Mouse (Mus musculus): ENCODE measurements around the gene Aes. TPM values are rescaled to one million over a fixed set of nuclear protein-coding genes. Genes with fewer than 3 reads are reported as not detected.

Gene Aes
- polyA plus RNA-seq, 1 experiment from 2014 or later: 504 TPM

DNA sequence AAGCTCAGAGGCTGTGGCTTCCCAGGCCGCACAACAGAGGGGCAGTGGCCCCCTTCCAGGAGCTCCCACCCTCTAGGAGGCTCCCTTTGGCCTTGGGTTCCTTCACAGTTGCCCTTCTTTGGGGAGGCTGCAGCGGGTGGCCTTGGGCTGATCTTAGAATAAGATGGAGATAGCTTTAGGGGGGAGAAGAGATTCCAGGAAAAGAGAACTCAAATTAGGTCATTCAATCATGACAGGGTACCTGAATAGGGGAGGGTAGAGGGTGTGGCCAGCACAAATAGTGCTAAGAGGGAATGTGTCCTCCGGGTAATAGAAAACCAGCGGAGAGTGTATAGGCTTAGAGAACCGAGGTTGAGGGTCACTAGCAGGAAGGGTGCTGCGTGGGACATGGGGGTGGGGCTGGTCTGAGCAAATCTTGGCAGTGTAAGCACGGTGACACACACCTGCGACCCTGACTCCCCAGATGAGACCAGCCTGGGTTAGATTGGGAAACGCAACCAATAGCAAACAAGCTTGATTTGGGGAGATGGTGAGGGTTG is 12.9 kb downstream of the Aes start:
- no peak overlapping the region for H3K9ac ChIP-seq
- H3K36me3 ChIP-seq: no peaks in the 10 kb centered on the region
- peaks cover 65% of the 10 kb centered on the region for H3K27me3 ChIP-seq
- H3K9me3 ChIP-seq (replicated peaks): no peaks in the 10 kb centered on the region
- under 1% methylated on average over 9 of the region's 9 CpGs for WGBS
- peak; percentile 3 for ATAC-seq (ENCODE audit: low FRiP score)
- peak overlapping the region; percentile 62 for H3K27ac ChIP-seq
- H3K4me1 ChIP-seq: peaks cover 67% of the 10 kb centered on the region
- H3K4me2 ChIP-seq (replicated peaks): peak overlapping the region; percentile 63
- peak overlapping the region; percentile 17; the same call in 1 of the 2 replicates for H3K4me3 ChIP-seq

GRCm38 (mm10) chr10:81572975-81573374 is 13.7 kb downstream of the Aes start:
- 9% methylated on average over 9 of the region's 9 CpGs for WGBS
- Histone ChIP-seq H3K27me3 (peaks cover 65% of the 10 kb centered on the region), H3K9me3 (replicated peaks) (no peaks in the 10 kb centered on the region), H3K4me2 (replicated peaks) (0 out of 2 replicates have a peak overlapping the region, but pooled peaks have one; percentile 63), H3K4me3 (no peak overlapping the region), H3K36me3 (no peaks in the 10 kb centered on the region), H3K4me1 (peaks cover 67% of the 10 kb centered on the region), H3K27ac (no peak overlapping the region), H3K9ac (no peak overlapping the region)
- no peak for ATAC-seq (ENCODE audit: low FRiP score)

- peak within 1 kb of the TSS; percentile 48; the same call in 1 of the 2 replicates for H3K27ac ChIP-seq
- no peak for ATAC-seq (ENCODE audit: low FRiP score)
- H3K4me1 ChIP-seq: peaks cover 54% of the 10 kb centered on the region
- H3K9ac ChIP-seq: peak within 1 kb of the TSS; percentile 69
- peak within 1 kb of the TSS; percentile 77 for H3K4me2 ChIP-seq (replicated peaks)
- peak within 1 kb of the TSS; percentile 51 for H3K4me3 ChIP-seq
- peaks cover 74% of the 10 kb centered on the region for H3K27me3 ChIP-seq
- no peaks in the 10 kb centered on the region for H3K36me3 ChIP-seq
- no peaks in the 10 kb centered on the region for H3K9me3 ChIP-seq (replicated peaks)
- 20% methylated on average over 10 of the region's 10 CpGs for WGBS
Observed at GRCm38 (mm10) chr10:81574081-81575056, 15.1 kb downstream of the Aes start, which contains the start of gene Tle2. Gene Tle2 (plus strand): TSS chr10:81574561.

GRCm38 (mm10) chr10:81575208-81575631 is 15.9 kb downstream of the Aes start:
- no peak for ATAC-seq (ENCODE audit: low FRiP score)
- Histone ChIP-seq H3K4me2 (replicated peaks) (peak overlapping the region; percentile 77), H3K9me3 (replicated peaks) (no peaks in the 10 kb centered on the region), H3K9ac (peak overlapping the region; percentile 69), H3K27ac (peak overlapping the region; percentile 48; the same call in 1 of the 2 replicates), H3K4me1 (peaks cover 47% of the 10 kb centered on the region), H3K27me3 (peaks cover 78% of the 10 kb centered on the region), H3K36me3 (no peaks in the 10 kb centered on the region), H3K4me3 (peak overlapping the region; percentile 51)
- WGBS: under 1% methylated on average over 29 of the region's 30 CpGs

- H3K27ac ChIP-seq: peak overlapping the region; percentile 48; the same call in 1 of the 2 replicates
- under 1% methylated on average over 6 of the region's 6 CpGs for WGBS
- peak overlapping the region; percentile 77 for H3K4me2 ChIP-seq (replicated peaks)
- H3K4me3 ChIP-seq: peak overlapping the region; percentile 51
- peaks cover 83% of the 10 kb centered on the region for H3K27me3 ChIP-seq
- no peaks in the 10 kb centered on the region for H3K36me3 ChIP-seq
- H3K9ac ChIP-seq: peak overlapping the region; percentile 69
- H3K4me1 ChIP-seq: peaks cover 47% of the 10 kb centered on the region
- no peak for ATAC-seq (ENCODE audit: low FRiP score)
- no peaks in the 10 kb centered on the region for H3K9me3 ChIP-seq (replicated peaks)
Observed at GRCm38 (mm10) chr10:81575695-81576094, 16.4 kb downstream of the Aes start.

- H3K36me3 ChIP-seq: no peaks in the 10 kb centered on the region
- no peak overlapping the region for H3K4me3 ChIP-seq
- peak overlapping the region; percentile 32 for H3K9ac ChIP-seq
- peaks cover 42% of the 10 kb centered on the region for H3K4me1 ChIP-seq
- no peak overlapping the region for H3K4me2 ChIP-seq (replicated peaks)
- no peak for ATAC-seq (ENCODE audit: low FRiP score)
- WGBS: 73% methylated on average over 4 of the region's 4 CpGs
- H3K27ac ChIP-seq: no peak overlapping the region
- H3K9me3 ChIP-seq (replicated peaks): no peaks in the 10 kb centered on the region
- peaks cover 85% of the 10 kb centered on the region for H3K27me3 ChIP-seq
Observed at GRCm38 (mm10) chr10:81579967-81580366, 20.7 kb downstream of the Aes start.

GRCm38 (mm10) chr10:81580441-81581070 is 21.3 kb downstream of the Aes start:
- Histone ChIP-seq H3K4me1 (peaks cover 36% of the 10 kb centered on the region), H3K4me2 (replicated peaks) (no peak overlapping the region), H3K27ac (no peak overlapping the region), H3K9me3 (replicated peaks) (no peaks in the 10 kb centered on the region), H3K9ac (peak overlapping the region; percentile 32), H3K27me3 (peaks cover 83% of the 10 kb centered on the region), H3K4me3 (no peak overlapping the region), H3K36me3 (no peaks in the 10 kb centered on the region)
- 55% methylated on average over 24 of the region's 25 CpGs for WGBS
- ATAC-seq (ENCODE audit: low FRiP score): no peak

- Histone ChIP-seq H3K9me3 (replicated peaks) (no peaks in the 10 kb centered on the region), H3K4me1 (peaks cover 29% of the 10 kb centered on the region), H3K36me3 (peaks cover 6% of the 10 kb centered on the region; the same call in 1 of the 2 replicates), H3K27ac (no peak overlapping the region), H3K27me3 (peaks cover 79% of the 10 kb centered on the region), H3K4me2 (replicated peaks) (no peak overlapping the region), H3K9ac (no peak overlapping the region), H3K4me3 (no peak overlapping the region)
- ATAC-seq (ENCODE audit: low FRiP score): no peak
- WGBS: 39% methylated on average over 6 of the region's 6 CpGs
Observed at GRCm38 (mm10) chr10:81583347-81583746, 24.1 kb downstream of the Aes start.

GRCm38 (mm10) chr10:81588739-81589138 is 29.5 kb downstream of the Aes start:
- 61% methylated on average over 7 of the region's 7 CpGs for WGBS
- ATAC-seq (ENCODE audit: low FRiP score): no peak
- Histone ChIP-seq H3K9me3 (replicated peaks) (no peaks in the 10 kb centered on the region), H3K4me2 (replicated peaks) (no peak overlapping the region), H3K4me3 (no peak overlapping the region), H3K36me3 (peaks cover 6% of the 10 kb centered on the region; the same call in 1 of the 2 replicates), H3K9ac (no peak overlapping the region), H3K27me3 (peaks cover 76% of the 10 kb centered on the region), H3K27ac (no peak overlapping the region), H3K4me1 (no peaks in the 10 kb centered on the region)

DNA sequence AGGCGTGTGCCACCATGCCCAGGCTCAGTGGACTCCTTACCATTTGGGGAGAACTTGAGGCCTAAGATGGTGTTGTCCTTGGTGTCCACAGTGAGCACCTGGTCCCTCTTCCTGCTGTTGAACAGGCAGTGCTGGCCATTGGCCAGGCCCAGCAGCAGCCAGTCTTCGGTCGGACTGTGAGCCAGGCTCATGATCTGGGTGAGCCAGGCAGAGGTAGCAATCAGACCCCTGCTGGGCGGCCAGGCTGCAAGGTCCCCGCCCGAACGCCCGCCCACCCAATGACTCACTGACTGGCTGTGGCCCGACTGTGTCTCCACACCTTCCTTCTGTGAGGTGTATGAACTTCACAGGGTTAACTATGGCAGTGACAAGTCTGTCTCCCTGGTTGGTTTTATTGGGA is 32.6 kb downstream of the Aes start:
- Histone ChIP-seq H3K36me3 (peaks cover 6% of the 10 kb centered on the region; the same call in 1 of the 2 replicates), H3K9ac (no peak overlapping the region), H3K4me3 (no peak overlapping the region), H3K27me3 (peaks cover 86% of the 10 kb centered on the region), H3K9me3 (replicated peaks) (no peaks in the 10 kb centered on the region), H3K27ac (no peak overlapping the region), H3K4me2 (replicated peaks) (no peak overlapping the region), H3K4me1 (peaks cover 19% of the 10 kb centered on the region)
- 75% methylated on average over 9 of the region's 9 CpGs for WGBS
- no peak for ATAC-seq (ENCODE audit: low FRiP score)

GRCm38 (mm10) chr10:81592631-81593030 is 33.3 kb downstream of the Aes start:
- Histone ChIP-seq H3K36me3 (peaks cover 3% of the 10 kb centered on the region; the same call in 1 of the 2 replicates), H3K9ac (no peak overlapping the region), H3K4me1 (peaks cover 27% of the 10 kb centered on the region), H3K9me3 (replicated peaks) (no peaks in the 10 kb centered on the region), H3K4me3 (no peak overlapping the region), H3K27ac (no peak overlapping the region), H3K4me2 (replicated peaks) (no peak overlapping the region), H3K27me3 (peaks cover 86% of the 10 kb centered on the region)
- WGBS: 83% methylated on average over 7 of the region's 7 CpGs
- no peak for ATAC-seq (ENCODE audit: low FRiP score)

GRCm38 (mm10) chr10:81593223-81593622 is 33.9 kb downstream of the Aes start:
- Histone ChIP-seq H3K4me1 (peaks cover 32% of the 10 kb centered on the region), H3K4me2 (replicated peaks) (no peak overlapping the region), H3K9me3 (replicated peaks) (no peaks in the 10 kb centered on the region), H3K36me3 (no peaks in the 10 kb centered on the region), H3K9ac (no peak overlapping the region), H3K4me3 (no peak overlapping the region), H3K27me3 (peaks cover 90% of the 10 kb centered on the region), H3K27ac (no peak overlapping the region)
- no peak for ATAC-seq (ENCODE audit: low FRiP score)
- 74% methylated on average over 4 of the region's 4 CpGs for whole genome bisulfite sequencing

All from hindbrain, embryonic 12.5 days (tissue).